Mouse (Mus musculus): Measurements from ENCODE around the gene Ate1. TPM values are rescaled to one million over a fixed set of nuclear protein-coding genes. Genes with fewer than 3 reads are reported as not detected.
"Not testable (repeated sequence)": the region's sequence is repeated elsewhere in the genome, so short reads cannot be mapped to it uniquely, and the experiment has no call there.

The Ate1 gene
- polyA plus RNA-seq, 1 experiment from 2014 or later: 62.6 TPM

DNA sequence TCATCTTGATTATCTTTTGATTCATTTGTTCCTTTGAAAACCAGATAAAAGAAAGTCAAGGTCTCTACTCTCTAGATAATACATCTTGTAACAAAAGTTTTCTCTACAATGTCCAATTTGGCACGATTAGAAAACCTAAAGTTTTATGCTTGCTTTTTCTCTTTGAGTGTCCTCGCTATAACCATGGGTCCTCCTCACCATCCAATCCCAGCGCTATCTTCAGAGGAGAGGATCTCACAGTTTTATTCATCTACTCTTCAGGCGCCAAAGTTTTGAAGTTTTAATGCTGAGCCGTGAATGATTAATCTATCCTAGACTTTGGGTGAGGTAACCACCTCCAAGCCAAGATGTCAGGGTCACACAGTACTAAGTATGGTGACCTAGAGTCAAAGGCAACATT, 84.4 kb downstream of the Ate1 start:
- Histone ChIP-seq H3K36me3 (peaks cover 2% of the 10 kb centered on the region; the same call in 1 of the 2 replicates), H3K9me3 (no peaks in the 10 kb centered on the region), H3K4me3 (no peak overlapping the region), H3K4me1 (no peaks in the 10 kb centered on the region), H3K27ac (no peak overlapping the region), H3K27me3 (ENCODE audit: insufficient read depth, poor library complexity, severe bottlenecking) (no peaks in the 10 kb centered on the region)
- DNase-seq (ENCODE audit: low spot score): no peak
- WGBS: 90% methylated on average over 5 of the region's 5 CpGs

DNA sequence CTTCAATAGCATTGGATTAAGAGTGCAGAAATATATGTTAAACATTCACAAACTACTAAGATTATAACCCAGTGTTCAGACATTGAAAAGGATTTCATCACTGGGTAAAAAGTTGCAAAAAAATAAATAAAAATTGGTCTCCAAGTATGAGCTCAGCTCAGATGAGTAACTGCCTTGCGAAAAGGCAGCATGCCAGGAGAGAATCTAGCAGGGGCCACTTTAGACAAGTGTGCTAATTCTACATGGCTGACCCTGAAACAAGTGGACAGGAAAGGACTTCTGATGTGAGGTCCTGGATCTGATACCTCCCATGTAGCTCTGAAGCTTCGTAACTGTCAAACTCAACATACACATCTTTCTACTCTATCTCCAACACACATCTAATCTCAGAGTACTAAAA, 88.0 kb downstream of the Ate1 start:
- Histone ChIP-seq H3K4me3 (no peak overlapping the region), H3K9me3 (no peaks in the 10 kb centered on the region), H3K36me3 (peaks cover 2% of the 10 kb centered on the region; the same call in 1 of the 2 replicates), H3K4me1 (peaks cover 5% of the 10 kb centered on the region), H3K27ac (no peak overlapping the region), H3K27me3 (ENCODE audit: insufficient read depth, poor library complexity, severe bottlenecking) (no peaks in the 10 kb centered on the region)
- 85% methylated on average over 2 of the region's 2 CpGs for WGBS
- DNase-seq (ENCODE audit: low spot score): no peak

- DNase-seq (ENCODE audit: low spot score): no peak
- H3K27me3 ChIP-seq (ENCODE audit: insufficient read depth, poor library complexity, severe bottlenecking): no peaks in the 10 kb centered on the region
- no peaks in the 10 kb centered on the region for H3K9me3 ChIP-seq
- H3K36me3 ChIP-seq: no peaks in the 10 kb centered on the region
- peak overlapping the region; percentile 60; the same call in 1 of the 2 replicates for H3K27ac ChIP-seq
- peak overlapping the region; percentile 12; the same call in 1 of the 2 replicates for H3K4me3 ChIP-seq
- 4% methylated on average over 5 of the region's 5 CpGs for WGBS
- peaks cover 11% of the 10 kb centered on the region for H3K4me1 ChIP-seq
Measured at GRCm38 (mm10) chr7:130426586-130426985, 93.6 kb downstream of the Ate1 start.

DNA sequence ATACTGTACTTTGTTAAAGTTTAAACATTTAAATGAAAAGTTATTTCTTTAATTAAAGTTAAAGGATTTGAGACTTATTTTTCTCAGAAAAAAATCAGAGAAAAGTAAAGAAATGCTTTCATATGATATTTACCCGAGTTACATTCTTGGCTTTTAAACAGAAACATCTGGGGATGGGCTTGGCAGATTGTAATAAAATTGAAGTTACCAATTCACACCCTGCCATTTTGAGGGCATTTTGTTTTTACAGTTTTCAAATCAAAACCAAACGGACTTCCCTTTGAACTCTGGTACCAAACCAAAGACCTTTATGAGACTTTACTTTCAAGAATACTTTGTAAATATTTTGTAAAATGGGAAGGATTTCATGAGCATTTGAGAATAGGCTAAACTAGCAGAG, 94.2 kb downstream of the Ate1 start:
- no peak overlapping the region for H3K4me3 ChIP-seq
- H3K36me3 ChIP-seq: no peaks in the 10 kb centered on the region
- H3K27ac ChIP-seq: no peak overlapping the region
- no peaks in the 10 kb centered on the region for H3K27me3 ChIP-seq (ENCODE audit: insufficient read depth, poor library complexity, severe bottlenecking)
- DNase-seq (ENCODE audit: low spot score): no peak
- 62% methylated on average over 2 of the region's 2 CpGs for WGBS
- peaks cover 11% of the 10 kb centered on the region for H3K4me1 ChIP-seq
- H3K9me3 ChIP-seq: no peaks in the 10 kb centered on the region

DNA sequence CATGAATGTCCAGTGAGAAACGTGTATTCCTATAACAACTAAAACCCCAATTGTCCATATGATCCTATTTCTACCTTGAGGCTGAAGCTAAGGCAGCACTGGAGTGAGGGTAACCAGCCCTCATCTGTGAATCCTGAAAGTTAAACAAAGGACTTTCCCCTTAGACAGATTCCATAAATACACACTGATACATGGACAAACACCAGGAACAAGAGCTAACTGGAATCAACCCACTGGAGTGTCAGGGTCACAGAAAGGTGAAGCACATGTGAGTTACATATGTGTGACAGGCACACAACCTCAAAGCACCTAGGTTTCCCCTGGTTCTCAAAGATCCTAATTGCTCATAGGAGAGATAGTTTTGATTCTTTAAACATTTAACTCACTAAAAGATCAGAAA, 100.2 kb downstream of the Ate1 start:
- no peaks in the 10 kb centered on the region for H3K27me3 ChIP-seq (ENCODE audit: insufficient read depth, poor library complexity, severe bottlenecking)
- WGBS: 91% methylated on average over 1 of the region's 1 CpGs
- H3K4me3 ChIP-seq: no peak overlapping the region
- no peaks in the 10 kb centered on the region for H3K9me3 ChIP-seq
- H3K27ac ChIP-seq: peak overlapping the region; percentile 47; the same call in 1 of the 2 replicates
- H3K36me3 ChIP-seq: 0 out of 2 replicates have a peak, but pooled peaks cover 2% of the 10 kb centered on the region
- no peak for DNase-seq (ENCODE audit: low spot score)
- peaks cover 5% of the 10 kb centered on the region; the same call in 1 of the 2 replicates for H3K4me1 ChIP-seq

DNA sequence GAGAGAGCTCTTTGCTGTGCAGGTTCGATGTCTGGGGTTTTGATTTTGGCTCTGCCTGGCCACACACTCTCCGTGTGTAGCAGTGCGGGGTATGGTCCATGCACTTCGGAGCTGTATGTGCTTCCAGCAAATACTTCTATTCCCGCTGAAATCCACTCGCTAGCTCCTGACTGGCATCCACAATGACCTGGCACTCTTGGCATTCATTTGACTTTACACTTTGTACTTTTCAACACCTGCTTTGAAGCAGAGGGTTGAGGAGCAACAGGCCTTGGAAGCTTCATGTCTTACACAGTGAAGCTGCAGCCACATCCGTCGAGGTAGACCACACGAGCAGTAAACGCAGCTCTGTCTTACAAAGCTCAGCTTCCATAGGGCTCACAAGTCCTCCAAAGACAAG, 112.5 kb downstream of the Ate1 start:
- H3K27ac ChIP-seq: peak overlapping the region; percentile 4; the same call in 1 of the 2 replicates
- peaks cover 26% of the 10 kb centered on the region for H3K4me1 ChIP-seq
- H3K4me3 ChIP-seq: no peak overlapping the region
- 38% methylated on average over 10 of the region's 10 CpGs for WGBS
- H3K9me3 ChIP-seq: no peaks in the 10 kb centered on the region
- DNase-seq (ENCODE audit: low spot score): peak; percentile 77
- no peaks in the 10 kb centered on the region for H3K36me3 ChIP-seq
- H3K27me3 ChIP-seq (ENCODE audit: insufficient read depth, poor library complexity, severe bottlenecking): no peaks in the 10 kb centered on the region

GRCm38 (mm10) chr7:130403346-130403745, 116.8 kb downstream of the Ate1 start:
- WGBS: 85% methylated on average over 2 of the region's 2 CpGs
- H3K4me1 ChIP-seq: peaks cover 20% of the 10 kb centered on the region
- H3K27me3 ChIP-seq (ENCODE audit: insufficient read depth, poor library complexity, severe bottlenecking): no peaks in the 10 kb centered on the region
- H3K36me3 ChIP-seq: peaks cover 10% of the 10 kb centered on the region
- no peaks in the 10 kb centered on the region for H3K9me3 ChIP-seq
- DNase-seq (ENCODE audit: low spot score): no peak
- H3K4me3 ChIP-seq: no peak overlapping the region
- no peak overlapping the region for H3K27ac ChIP-seq

DNA sequence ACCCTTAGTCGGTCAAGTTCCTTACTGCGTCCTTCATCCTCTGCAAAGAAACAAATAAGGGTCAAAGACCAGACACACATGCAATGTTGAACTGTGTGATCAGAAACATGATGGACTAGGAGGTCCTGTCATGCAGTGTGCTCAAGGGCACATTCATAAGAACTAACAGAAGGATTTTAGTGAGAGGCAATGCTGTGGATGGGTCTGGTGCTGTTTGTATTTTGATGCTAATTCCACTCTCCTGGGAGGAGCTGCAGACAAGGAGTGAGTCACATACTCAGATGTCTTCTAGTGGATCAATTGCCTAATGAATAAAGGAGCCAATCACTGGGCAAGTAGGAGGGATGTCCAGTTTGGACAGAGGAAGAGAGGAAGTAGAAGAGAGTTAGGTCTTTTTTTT, 125.5 kb downstream of the Ate1 start:
- H3K27ac ChIP-seq: no peak overlapping the region
- H3K9me3 ChIP-seq: no peaks in the 10 kb centered on the region
- WGBS: 98% methylated on average over 2 of the region's 2 CpGs
- H3K36me3 ChIP-seq: peaks cover 22% of the 10 kb centered on the region
- H3K4me1 ChIP-seq: no peaks in the 10 kb centered on the region
- DNase-seq (ENCODE audit: low spot score): no peak
- H3K4me3 ChIP-seq: no peak overlapping the region
- H3K27me3 ChIP-seq (ENCODE audit: insufficient read depth, poor library complexity, severe bottlenecking): no peaks in the 10 kb centered on the region

- H3K27me3 ChIP-seq (ENCODE audit: insufficient read depth, poor library complexity, severe bottlenecking); H3K4me1 ChIP-seq; H3K27ac ChIP-seq; H3K4me3 ChIP-seq; H3K9me3 ChIP-seq; DNase-seq (ENCODE audit: low spot score): not testable (repeated sequence)
- WGBS: 94% methylated on average over 1 of the region's 1 CpGs
- H3K36me3 ChIP-seq: peaks cover 32% of the 10 kb centered on the region
Measured at GRCm38 (mm10) chr7:130390060-130390459, 130.1 kb downstream of the Ate1 start.

DNA sequence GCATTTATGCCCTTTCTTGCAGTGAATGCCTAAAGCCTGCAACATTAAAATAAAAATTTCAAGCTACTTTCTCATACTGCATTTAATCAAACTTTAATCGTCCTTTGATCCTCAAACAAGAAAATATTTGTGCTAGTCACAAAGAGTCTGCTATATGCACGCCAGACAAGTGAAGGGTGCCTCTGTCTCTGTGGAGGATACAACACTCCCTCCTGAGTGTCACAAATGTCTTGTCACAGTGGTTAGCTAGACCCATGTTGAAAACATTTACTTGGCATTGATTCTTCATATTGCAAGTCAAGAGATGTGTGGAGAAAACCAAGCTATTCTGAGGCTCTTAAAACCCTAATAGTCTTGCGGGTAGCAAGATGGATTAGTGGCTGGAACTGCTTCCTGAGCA, 133.9 kb downstream of the Ate1 start:
- no peak for DNase-seq (ENCODE audit: low spot score)
- peaks cover 17% of the 10 kb centered on the region; the same call in 1 of the 2 replicates for H3K36me3 ChIP-seq
- H3K27me3 ChIP-seq (ENCODE audit: insufficient read depth, poor library complexity, severe bottlenecking): no peaks in the 10 kb centered on the region
- 83% methylated on average over 3 of the region's 3 CpGs for WGBS
- H3K4me1 ChIP-seq: no peaks in the 10 kb centered on the region
- H3K27ac ChIP-seq: no peak overlapping the region
- H3K9me3 ChIP-seq: no peaks in the 10 kb centered on the region
- no peak overlapping the region for H3K4me3 ChIP-seq

GRCm38 (mm10) chr7:130385732-130386294, 134.4 kb downstream of the Ate1 start:
- WGBS: 92% methylated on average over 8 of the region's 8 CpGs
- H3K36me3 ChIP-seq: peaks cover 17% of the 10 kb centered on the region; the same call in 1 of the 2 replicates
- H3K27ac ChIP-seq: no peak overlapping the region
- no peaks in the 10 kb centered on the region for H3K9me3 ChIP-seq
- no peaks in the 10 kb centered on the region for H3K27me3 ChIP-seq (ENCODE audit: insufficient read depth, poor library complexity, severe bottlenecking)
- no peaks in the 10 kb centered on the region for H3K4me1 ChIP-seq
- DNase-seq (ENCODE audit: low spot score): no peak
- H3K4me3 ChIP-seq: no peak overlapping the region

DNA sequence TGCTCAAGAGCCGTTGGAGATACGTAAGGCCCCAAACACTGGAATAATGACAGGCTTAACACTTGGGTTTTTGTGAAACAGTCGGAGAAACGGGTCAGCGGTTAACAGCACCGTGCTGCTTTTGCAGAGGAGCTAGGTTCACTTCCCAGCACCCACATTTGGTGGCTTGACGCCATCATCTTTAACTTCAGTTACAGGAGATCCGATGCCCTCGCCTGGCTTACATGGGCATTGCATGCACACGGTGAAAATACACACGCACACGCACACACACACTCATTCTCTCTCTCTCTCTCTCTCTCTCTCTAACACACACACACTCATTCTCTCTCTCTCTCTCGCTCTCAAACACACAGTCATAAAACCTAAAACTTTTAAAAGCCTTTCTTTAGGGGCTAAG, 138.0 kb downstream of the Ate1 start:
- Histone ChIP-seq H3K4me3 (no peak overlapping the region), H3K27ac (no peak overlapping the region), H3K9me3 (no peaks in the 10 kb centered on the region), H3K27me3 (ENCODE audit: insufficient read depth, poor library complexity, severe bottlenecking) (no peaks in the 10 kb centered on the region), H3K36me3 (peaks cover 9% of the 10 kb centered on the region; the same call in 1 of the 2 replicates), H3K4me1 (no peaks in the 10 kb centered on the region)
- WGBS: 95% methylated on average over 13 of the region's 13 CpGs
- no peak for DNase-seq (ENCODE audit: low spot score)

DNA sequence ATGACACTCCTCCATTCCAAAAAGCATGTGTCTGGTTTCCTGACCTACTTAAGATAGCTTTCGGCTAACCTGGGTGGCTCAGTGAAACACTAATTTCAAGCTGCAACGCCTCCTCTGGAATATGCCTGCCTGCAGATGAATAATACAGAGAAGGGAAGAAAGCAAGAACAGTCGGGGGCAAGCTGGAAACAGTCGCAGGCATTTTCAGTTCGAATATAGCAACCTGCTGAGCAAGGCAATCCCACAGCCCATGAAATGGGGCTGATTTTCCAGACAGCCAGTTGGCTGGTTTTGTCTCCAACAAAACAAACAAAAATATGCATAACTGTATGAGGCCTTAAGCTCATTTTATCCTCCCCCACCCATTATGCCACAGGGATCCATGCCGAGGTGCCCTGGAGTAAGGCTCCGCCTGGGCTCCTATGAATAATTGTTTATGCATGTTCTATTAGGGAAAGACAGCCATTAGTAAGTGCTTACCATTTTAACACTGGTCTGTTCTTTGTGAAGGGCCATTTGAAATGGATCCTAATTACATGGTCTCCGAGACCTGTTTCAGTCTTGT, 138.7 kb downstream of the Ate1 start:
- H3K27me3 ChIP-seq (ENCODE audit: insufficient read depth, poor library complexity, severe bottlenecking): no peaks in the 10 kb centered on the region
- 89% methylated on average over 8 of the region's 8 CpGs for whole genome bisulfite sequencing

More for the DNA sequence above, 138.7 kb downstream of the Ate1 start:
- no peak overlapping the region for H3K27ac ChIP-seq
- no peaks in the 10 kb centered on the region for H3K9me3 ChIP-seq
- DNase-seq (ENCODE audit: low spot score): no peak
- no peaks in the 10 kb centered on the region for H3K4me1 ChIP-seq
- H3K4me3 ChIP-seq: no peak overlapping the region
- H3K36me3 ChIP-seq: peaks cover 7% of the 10 kb centered on the region; the same call in 1 of the 2 replicates

All from heart, embryonic 10.5 days (tissue).